Mouse (Mus musculus) limb, embryonic 11.5 days (tissue): ENCODE measurements around the gene Kifc5b. TPM values are rescaled to one million over a fixed set of nuclear protein-coding genes. Genes with fewer than 3 reads are reported as not detected.

Experiments
- ATAC-seq: fragments of 200-750 bp; cut with Nextera tagmentation; 2 replicates; pipeline ENCODE4 v1.8.0; 2017; ENCODE audit warnings: low read depth; ENCODE audit not compliant: insufficient number of reproducible peaks, low FRiP score, low TSS enrichment
- DNase-seq: peaks from one replicate; pipeline ENCODE4 v3.0.0-alpha.2; 2015; ENCODE audit warnings: low spot score
- H3K27ac ChIP-seq: fragments of 300-500 bp; sonication (generic); replicated peaks from 2 replicates; pipeline ENCODE4 v1.5.1; 2014; ENCODE audit warnings: low read depth, mild to moderate bottlenecking, low read length
- H3K27me3 ChIP-seq: fragments of 300-500 bp; sonication (generic); 2 replicates; pipeline ENCODE4 v1.6.1; 2014; ENCODE audit warnings: mild to moderate bottlenecking, low read length, mixed read lengths; ENCODE audit not compliant: control insufficient read depth, insufficient read depth
- H3K36me3 ChIP-seq: fragments of 300-500 bp; sonication (generic); 2 replicates; pipeline ENCODE4 v1.6.1; 2014; ENCODE audit warnings: mild to moderate bottlenecking, low read length, moderate library complexity, mixed read lengths; ENCODE audit not compliant: control insufficient read depth, insufficient read depth
- H3K4me1 ChIP-seq: fragments of 300-500 bp; sonication (generic); 2 replicates; pipeline ENCODE4 v1.6.1; 2014; ENCODE audit warnings: low read length, mixed read lengths; ENCODE audit not compliant: control insufficient read depth, insufficient read depth
- H3K4me2 ChIP-seq: fragments of 300-500 bp; sonication (generic); 2 replicates; pipeline ENCODE4 v1.6.1; 2014; ENCODE audit warnings: low read depth, mild to moderate bottlenecking, moderate library complexity; ENCODE audit not compliant: severe bottlenecking
- H3K4me3 ChIP-seq: fragments of 300-500 bp; sonication (generic); 2 replicates; pipeline ENCODE4 v1.5.1; 2014; ENCODE audit warnings: low read depth, low read length
- H3K9ac ChIP-seq: fragments of 300-500 bp; sonication (generic); 2 replicates; pipeline ENCODE4 v1.6.1; 2014; ENCODE audit warnings: mild to moderate bottlenecking, low read length
- H3K9me3 ChIP-seq: fragments of 300-500 bp; sonication (generic); 2 replicates; pipeline ENCODE4 v1.6.1; 2016; ENCODE audit warnings: low read length; ENCODE audit not compliant: control insufficient read depth
- WGBS: fragments of 180-500 bp; shearing (Covaris S2); extraction: QIAGEN DNeasy Blood & Tissue Kit; methylation state at CpG from one replicate; pipeline ENCODE4 v1.1.7; 2014; 5-methylcytosine and 5-hydroxymethylcytosine counted together
- polyA plus RNA-seq: library from polyadenylated mRNA; unstranded; fragments of >200 nt; fragmentation: Nextera tagmentation; extraction: Ambion mirVana; gene quantifications from 2 replicates; pipeline ENCODE4 v1.2.1, GENCODE M21; 2014

The Kifc5b gene
- polyA plus RNA-seq, 1 experiment from 2014 or later: 7.3 TPM

GRCm38 (mm10) chr17:26951952-26952877 is 35.3 kb downstream of the Kifc5b start:
- peak overlapping the region; percentile 38 for H3K4me3 ChIP-seq
- under 1% methylated on average over 22 of the region's 23 CpGs for WGBS
- peak overlapping the region; percentile 97 for H3K4me2 ChIP-seq
- H3K27me3 ChIP-seq: no peaks in the 10 kb centered on the region
- no peaks in the 10 kb centered on the region for H3K9me3 ChIP-seq
- H3K36me3 ChIP-seq: no peaks in the 10 kb centered on the region; the same call in 1 of the 2 replicates
- DNase-seq: peak; percentile 38
- H3K4me1 ChIP-seq: peaks cover 50% of the 10 kb centered on the region
- ATAC-seq: no peak
- H3K27ac ChIP-seq: peak overlapping the region; percentile 68; the same call in 1 of the 2 replicates
- peak overlapping the region; percentile 63 for H3K9ac ChIP-seq

GRCm38 (mm10) chr17:26953201-26953600 is 36.3 kb downstream of the Kifc5b start:
- Histone ChIP-seq H3K4me1 (peaks cover 45% of the 10 kb centered on the region), H3K36me3 (peaks cover 3% of the 10 kb centered on the region; the same call in 1 of the 2 replicates), H3K4me2 (peak overlapping the region; percentile 97), H3K9ac (peak overlapping the region; percentile 63), H3K27ac (no peak overlapping the region), H3K27me3 (no peaks in the 10 kb centered on the region), H3K9me3 (no peaks in the 10 kb centered on the region), H3K4me3 (peak overlapping the region; percentile 38)
- ATAC-seq (no peak), DNase-seq (no peak)
- WGBS: 28% methylated on average over 6 of the region's 6 CpGs

GRCm38 (mm10) chr17:26953726-26954125 is 36.8 kb downstream of the Kifc5b start:
- Histone ChIP-seq H3K4me2 (peak overlapping the region; percentile 97), H3K9me3 (no peaks in the 10 kb centered on the region), H3K36me3 (peaks cover 6% of the 10 kb centered on the region), H3K9ac (peak overlapping the region; percentile 63; the same call in 1 of the 2 replicates), H3K27me3 (no peaks in the 10 kb centered on the region), H3K4me3 (peak overlapping the region; percentile 38), H3K27ac (no peak overlapping the region), H3K4me1 (peaks cover 42% of the 10 kb centered on the region)
- ATAC-seq (no peak), DNase-seq (peak; percentile 31)
- 23% methylated on average over 8 of the region's 16 CpGs for WGBS

GRCm38 (mm10) chr17:26956309-26956708 is 39.4 kb downstream of the Kifc5b start:
- Histone ChIP-seq H3K27me3 (no peaks in the 10 kb centered on the region), H3K27ac (no peak overlapping the region), H3K4me2 (no peak overlapping the region), H3K9me3 (no peaks in the 10 kb centered on the region), H3K4me3 (no peak overlapping the region), H3K4me1 (peaks cover 23% of the 10 kb centered on the region), H3K36me3 (peaks cover 9% of the 10 kb centered on the region), H3K9ac (no peak overlapping the region)
- DNase-seq (no peak), ATAC-seq (no peak)
- 89% methylated on average over 5 of the region's 5 CpGs for WGBS

- H3K36me3 ChIP-seq: peaks cover 11% of the 10 kb centered on the region
These were observed 40.0 kb downstream of the Kifc5b start for GRCm38 (mm10) chr17:26956895-26957294.

GRCm38 (mm10) chr17:26957872-26958271 is 41.0 kb downstream of the Kifc5b start:
- H3K27ac ChIP-seq: no peak overlapping the region
- H3K4me3 ChIP-seq: no peak overlapping the region
- no peaks in the 10 kb centered on the region for H3K9me3 ChIP-seq
- H3K9ac ChIP-seq: no peak overlapping the region
- peaks cover 16% of the 10 kb centered on the region for H3K36me3 ChIP-seq
- no peaks in the 10 kb centered on the region for H3K27me3 ChIP-seq
- peaks cover 12% of the 10 kb centered on the region for H3K4me1 ChIP-seq
- H3K4me2 ChIP-seq: no peak overlapping the region
- ATAC-seq (no peak), DNase-seq (no peak)
- 98% methylated on average over 5 of the region's 5 CpGs for WGBS

More at GRCm38 (mm10) chr17:26956895-26957294, 40.0 kb downstream of the Kifc5b start:
- no peaks in the 10 kb centered on the region for H3K27me3 ChIP-seq
- peaks cover 22% of the 10 kb centered on the region for H3K4me1 ChIP-seq
- WGBS: 89% methylated on average over 18 of the region's 18 CpGs
- H3K27ac ChIP-seq: no peak overlapping the region
- no peaks in the 10 kb centered on the region for H3K9me3 ChIP-seq
- no peak for ATAC-seq
- no peak overlapping the region for H3K9ac ChIP-seq
- H3K4me2 ChIP-seq: no peak overlapping the region
- no peak overlapping the region for H3K4me3 ChIP-seq
- no peak for DNase-seq

GRCm38 (mm10) chr17:26958880-26959279 is 42.0 kb downstream of the Kifc5b start:
- Histone ChIP-seq H3K4me3 (no peak overlapping the region), H3K36me3 (peaks cover 16% of the 10 kb centered on the region), H3K27ac (no peak overlapping the region), H3K9ac (no peak overlapping the region), H3K4me2 (no peak overlapping the region), H3K27me3 (no peaks in the 10 kb centered on the region), H3K9me3 (no peaks in the 10 kb centered on the region), H3K4me1 (peaks cover 2% of the 10 kb centered on the region)
- DNase-seq (no peak), ATAC-seq (no peak)
- 51% methylated on average over 5 of the region's 5 CpGs for WGBS

GRCm38 (mm10) chr17:26959815-26960214 is 42.9 kb downstream of the Kifc5b start:
- H3K9me3 ChIP-seq: no peaks in the 10 kb centered on the region
- DNase-seq: no peak
- peaks cover 16% of the 10 kb centered on the region for H3K36me3 ChIP-seq
- 97% methylated on average over 4 of the region's 4 CpGs for WGBS
- no peak overlapping the region for H3K27ac ChIP-seq
- no peak overlapping the region for H3K9ac ChIP-seq
- no peaks in the 10 kb centered on the region for H3K4me1 ChIP-seq
- H3K27me3 ChIP-seq: no peaks in the 10 kb centered on the region
- no peak overlapping the region for H3K4me2 ChIP-seq
- no peak overlapping the region for H3K4me3 ChIP-seq
- no peak for ATAC-seq
